Mouse (Mus musculus) thymus, adult 2 months (tissue): ENCODE data around the gene Ccdc88c.

ENCODE experiments used
- CTCF ChIP-seq: fragments of 200-500 bp; IDR thresholded peaks from 2 replicates; pipeline ENCODE4 v1.5.1; 2012; ENCODE audit warnings: mild to moderate bottlenecking, control low read depth, low read length, moderate library complexity, borderline replicate concordance; ENCODE audit not compliant: control insufficient read depth, poor library complexity, insufficient read depth; ENCODE audit errors: extremely low read depth
- POLR2A ChIP-seq: fragments of 200-500 bp; IDR thresholded peaks from 2 replicates; pipeline ENCODE4 v1.6.1; 2012; ENCODE audit warnings: mild to moderate bottlenecking, low read length, control low read depth, moderate library complexity; ENCODE audit not compliant: control insufficient read depth, poor library complexity, insufficient read depth; ENCODE audit errors: extremely low read depth

DNA sequence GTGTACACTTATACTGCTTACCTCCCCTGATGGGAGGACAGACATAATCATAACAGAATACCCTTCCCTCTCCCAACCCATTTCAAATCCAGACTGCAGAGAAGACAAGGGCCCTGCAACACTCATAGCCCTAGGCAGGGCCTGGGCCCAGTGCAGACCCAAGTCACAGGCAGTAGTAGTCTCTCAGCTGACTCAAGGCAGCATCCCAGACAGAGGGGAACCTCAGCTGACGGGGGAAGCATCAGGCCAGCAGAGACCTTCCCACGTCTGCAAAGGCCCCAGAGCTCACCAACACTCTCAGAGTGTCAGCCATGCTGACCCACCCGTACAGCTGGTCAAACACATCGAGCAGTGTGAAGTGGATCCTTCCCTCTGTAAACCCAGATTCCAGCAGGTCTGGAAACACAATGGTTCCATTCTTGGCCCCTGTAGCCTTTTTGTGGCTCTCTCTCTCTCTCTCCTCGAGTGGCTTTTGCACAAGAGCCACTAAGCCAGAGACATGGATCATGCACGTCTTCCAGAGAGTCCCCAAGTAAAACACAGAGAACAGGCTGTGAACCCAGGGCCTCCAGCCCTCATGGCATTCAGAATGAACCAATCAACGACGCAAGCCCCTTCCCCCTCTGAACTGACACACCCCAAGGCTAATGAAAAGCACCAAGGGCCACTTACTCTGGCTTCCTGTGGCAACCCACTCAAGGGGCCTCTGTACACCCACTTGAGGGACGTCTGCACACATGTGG, 7.2 kb downstream of the Ccdc88c start:
- TF ChIP-seq POLR2A (no peak), CTCF (no peak)
